Mouse (Mus musculus) adrenal gland (tissue): ENCODE data around the gene Ush2a.

Experiments used
- intact Hi-C: fragments of 180-260 bp; cut with DNase I; formaldehyde crosslinking; loops from one replicate; pipeline ENCODE4 v1.15.1; 2025
- long read RNA-seq, 2 experiments: library from polyadenylated mRNA; unstranded; transcript quantifications; one replicate each; pipeline ENCODE4 v2.0.0; 2020; ENCODE audit warnings: borderline replicate concordance in 1 of 2; ENCODE audit not compliant: insufficient replicate concordance in 1 of 2

The Ush2a gene
- long read RNA-seq, experiment 1, result 0 reads
- long read RNA-seq, experiment 2, result 0 reads

DNA sequence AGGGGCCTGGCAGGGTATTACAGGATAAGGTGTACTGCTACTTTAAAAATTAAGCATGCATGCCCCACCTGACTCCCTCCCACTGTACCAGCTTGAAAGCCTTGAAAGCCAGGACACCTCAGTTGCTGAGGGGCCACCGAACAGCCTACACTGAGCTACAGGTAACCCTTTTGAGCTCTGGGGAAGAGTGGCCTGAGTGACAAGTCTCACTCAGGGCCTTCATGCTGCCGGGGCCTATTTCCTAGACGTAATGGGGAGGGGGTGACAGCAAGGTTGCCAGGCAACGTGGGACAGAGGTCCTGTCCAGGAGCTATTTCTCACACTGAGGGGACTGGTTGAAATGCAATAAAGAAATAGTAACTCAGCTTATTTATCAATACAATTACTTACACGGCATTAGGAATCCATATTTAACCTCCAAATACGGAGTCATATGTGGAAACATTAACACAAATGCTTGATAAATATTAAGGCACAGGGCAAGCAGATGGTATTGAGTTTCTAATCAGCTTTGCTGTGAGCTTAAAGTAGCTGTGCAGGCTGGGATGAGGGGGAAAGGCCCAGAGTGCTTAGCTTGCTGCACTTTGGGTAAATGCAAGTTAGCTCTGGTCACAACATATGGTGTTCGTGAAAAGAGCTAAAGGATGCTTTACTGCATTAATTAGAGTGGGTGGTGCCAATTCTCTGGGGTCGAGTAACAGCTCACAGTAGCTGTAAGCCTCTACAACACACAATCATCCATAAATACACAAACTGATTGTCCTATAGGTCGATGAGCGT, at the start of gene Ush2a:
Gene Ush2a (plus strand): TSS at position 121 of the 780 bp plus-strand sequence.
- intact Hi-C loops, result no loop called here

DNA sequence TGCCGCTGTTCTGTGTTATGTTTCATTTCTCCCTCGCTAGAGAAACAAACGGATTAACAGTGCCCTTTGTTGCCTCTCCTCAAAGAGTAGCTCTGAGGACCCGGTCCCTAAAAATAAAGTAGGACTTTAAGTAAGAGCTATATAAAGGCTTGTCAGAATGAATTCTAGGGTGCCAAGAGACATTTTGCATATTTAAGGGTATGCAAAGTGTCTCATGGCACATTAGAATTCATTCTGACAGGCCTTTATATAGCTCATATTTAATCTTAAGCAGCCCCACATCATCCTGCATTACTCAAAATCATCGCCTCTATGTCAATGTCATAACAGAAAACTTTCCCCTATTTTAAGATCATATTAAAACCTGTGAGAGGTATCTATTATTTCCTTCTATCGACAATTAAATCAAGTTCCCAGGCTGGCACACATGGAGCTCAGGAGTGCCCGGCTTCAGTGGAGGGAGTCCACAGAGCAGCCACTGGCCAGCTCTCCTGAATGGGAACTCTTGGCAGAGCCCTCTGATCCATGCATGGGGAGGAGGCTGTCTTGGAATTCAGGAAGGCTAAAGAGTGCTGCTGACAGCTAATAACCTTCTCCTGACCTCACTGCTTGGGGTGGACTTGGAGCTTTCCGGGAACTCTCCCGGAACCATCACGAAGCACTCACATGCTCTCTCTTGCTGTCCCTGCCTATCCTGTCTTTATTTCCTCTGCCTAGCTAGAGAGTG, 46.8 kb upstream of the Ush2a start:
- intact Hi-C loops, result no loop called here

DNA sequence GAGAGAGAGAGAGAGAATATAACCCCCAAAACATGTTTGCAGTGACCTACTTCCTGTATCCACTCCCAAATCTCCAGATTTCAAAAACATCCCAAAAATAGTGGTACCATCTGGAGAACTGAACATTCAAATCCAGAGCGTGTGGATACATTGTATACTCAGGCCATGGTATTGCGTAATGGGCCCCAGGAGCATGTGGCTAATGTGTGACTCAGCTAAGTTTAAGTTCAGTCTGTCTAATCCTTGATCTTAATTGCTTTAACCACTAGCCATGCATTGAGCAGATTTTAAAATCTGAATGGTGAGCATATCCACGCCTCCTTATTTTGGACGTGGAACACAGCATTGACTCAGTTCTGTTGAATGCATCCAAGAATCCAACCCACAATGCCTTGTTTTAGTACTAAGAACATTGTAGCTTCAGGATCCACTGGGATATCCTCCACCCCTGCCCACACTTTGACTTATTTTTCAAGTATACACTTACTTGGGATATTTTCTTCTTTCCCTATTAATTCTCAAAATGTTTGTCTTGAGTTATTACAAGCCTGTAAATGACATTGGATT, 40.5 kb upstream of the Ush2a start:
- intact Hi-C loops, result no loop called here

DNA sequence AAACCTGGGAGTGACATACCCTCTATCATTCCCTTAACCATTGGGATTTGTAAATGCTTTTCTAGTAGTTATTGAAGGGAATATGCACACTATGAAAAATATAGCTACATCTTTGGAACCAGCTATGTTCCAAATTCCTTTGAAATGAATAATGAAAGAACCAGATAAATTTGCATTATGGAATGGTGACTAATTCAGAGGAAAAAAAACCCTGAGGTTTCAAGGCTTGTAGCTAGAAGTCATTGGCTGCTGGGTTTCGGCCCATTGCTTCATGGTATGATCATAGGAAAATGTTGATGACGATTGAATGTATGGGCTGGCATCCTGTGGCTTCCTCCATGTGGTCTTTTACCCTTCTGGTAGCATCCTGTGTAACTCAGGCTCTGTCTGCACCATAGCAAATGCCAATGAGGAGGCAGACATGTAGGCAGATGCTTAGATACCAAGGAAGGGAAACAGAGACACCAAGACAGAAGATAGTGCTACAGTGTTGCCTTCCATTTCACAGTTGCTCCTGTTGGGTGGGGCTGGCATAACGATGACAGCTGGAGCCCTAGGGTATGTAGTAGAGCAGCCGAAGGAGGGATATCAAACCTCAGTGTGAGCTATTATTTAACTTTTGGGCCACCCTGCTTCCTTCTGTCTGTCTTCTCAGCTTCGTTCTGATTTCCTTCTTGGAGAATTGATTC, 28.6 kb upstream of the Ush2a start:
- intact Hi-C loops, result no loop called here

DNA sequence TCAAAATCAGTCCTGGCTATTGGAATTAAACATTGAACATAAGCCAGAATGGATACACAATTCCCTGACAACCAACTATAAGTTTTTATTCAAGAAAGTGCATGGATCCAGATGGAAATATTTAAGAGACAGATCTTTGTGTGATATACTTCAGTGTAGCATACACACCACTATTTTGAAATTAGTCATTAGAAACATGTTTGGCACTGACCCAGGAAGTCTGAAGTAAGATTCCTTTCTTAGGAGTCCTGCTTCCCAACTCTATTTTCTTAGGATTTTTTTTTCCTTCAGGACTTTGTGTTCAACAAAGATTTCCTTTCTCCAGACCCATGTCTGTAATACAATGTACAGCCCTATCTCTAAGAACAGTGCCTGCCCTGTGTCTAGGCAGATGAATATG, 23.2 kb upstream of the Ush2a start:
- intact Hi-C loops, result no loop called here

DNA sequence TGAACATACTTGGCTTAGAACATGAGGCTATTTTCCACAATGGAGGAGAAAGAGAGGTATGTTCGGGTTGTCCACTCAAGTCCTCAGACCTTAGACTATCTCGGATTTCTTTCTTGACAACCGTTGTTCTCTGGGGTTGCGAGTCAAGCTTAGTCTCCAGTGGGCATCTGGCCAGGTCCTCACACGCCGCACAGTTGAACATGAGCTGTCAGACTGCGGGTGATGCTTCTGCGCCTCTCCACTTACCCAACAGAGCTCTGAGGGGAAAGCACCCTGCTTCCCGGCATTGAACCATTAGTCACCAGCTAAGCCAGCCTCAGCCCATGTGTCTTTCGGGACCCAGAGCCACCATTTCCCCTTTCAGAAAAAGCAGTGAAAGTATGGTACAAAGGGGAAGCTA, 20.1 kb upstream of the Ush2a start:
- intact Hi-C loops, result no loop called here

DNA sequence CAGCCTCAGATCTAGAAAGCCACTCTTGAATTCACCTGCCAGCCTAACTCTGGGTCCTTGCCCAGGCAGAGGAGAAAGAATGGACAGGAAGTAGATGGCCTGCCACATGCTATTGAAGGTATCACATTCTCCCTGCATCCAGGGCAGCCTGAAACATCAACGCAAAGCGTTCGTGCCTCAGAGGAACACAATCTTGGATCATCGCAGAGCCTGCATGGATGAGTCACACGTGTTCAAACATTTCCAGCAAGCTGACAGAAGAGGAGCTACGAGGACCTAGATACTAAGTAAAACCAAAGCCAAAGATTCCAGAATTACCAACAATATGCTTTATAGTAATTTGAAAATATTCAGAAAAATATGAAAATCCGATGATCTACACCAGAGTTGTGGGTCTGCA, 4.3 kb upstream of the Ush2a start:
- intact Hi-C loops, result no loop called here

DNA sequence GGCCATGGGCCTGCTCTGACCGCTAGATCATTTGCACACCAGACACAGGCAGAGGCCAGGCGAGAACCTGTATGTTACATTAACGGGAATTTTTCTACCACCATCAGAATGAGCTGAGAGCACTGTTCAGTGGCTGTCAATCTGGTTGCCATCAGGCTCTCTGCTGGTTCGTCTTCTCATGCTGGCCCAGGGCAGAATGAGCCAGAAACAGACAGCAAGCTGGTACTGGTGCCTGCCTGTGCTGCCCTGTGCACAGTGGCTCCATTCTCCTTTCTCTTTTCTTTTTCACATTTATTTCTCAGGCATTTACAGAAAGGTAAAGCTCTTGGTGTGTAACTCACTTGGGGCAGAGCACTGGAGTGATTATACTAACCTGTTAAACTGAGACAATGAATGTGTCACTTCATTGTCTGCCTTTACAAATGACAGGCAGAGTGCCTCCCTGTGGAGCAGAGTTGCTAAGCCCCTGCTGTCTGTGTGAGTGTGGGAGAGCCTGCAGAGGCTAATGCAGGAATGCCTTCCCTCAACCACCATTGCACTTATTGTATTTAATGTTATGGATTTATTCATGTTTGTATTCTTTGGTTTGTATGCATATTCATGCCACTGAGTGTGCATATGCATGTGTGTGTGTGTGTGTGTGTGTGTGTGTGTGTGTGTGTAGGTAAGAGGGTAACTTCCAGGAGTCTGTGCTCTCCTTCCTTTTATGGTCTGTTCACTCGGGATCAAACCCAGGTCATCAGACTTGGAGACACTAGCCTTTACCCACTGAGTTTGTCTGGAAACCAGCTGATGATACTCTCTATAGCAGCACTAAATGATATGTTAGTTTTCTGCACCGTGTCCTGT, 1.3 kb upstream of the Ush2a start:
- intact Hi-C loops, result no loop called here

DNA sequence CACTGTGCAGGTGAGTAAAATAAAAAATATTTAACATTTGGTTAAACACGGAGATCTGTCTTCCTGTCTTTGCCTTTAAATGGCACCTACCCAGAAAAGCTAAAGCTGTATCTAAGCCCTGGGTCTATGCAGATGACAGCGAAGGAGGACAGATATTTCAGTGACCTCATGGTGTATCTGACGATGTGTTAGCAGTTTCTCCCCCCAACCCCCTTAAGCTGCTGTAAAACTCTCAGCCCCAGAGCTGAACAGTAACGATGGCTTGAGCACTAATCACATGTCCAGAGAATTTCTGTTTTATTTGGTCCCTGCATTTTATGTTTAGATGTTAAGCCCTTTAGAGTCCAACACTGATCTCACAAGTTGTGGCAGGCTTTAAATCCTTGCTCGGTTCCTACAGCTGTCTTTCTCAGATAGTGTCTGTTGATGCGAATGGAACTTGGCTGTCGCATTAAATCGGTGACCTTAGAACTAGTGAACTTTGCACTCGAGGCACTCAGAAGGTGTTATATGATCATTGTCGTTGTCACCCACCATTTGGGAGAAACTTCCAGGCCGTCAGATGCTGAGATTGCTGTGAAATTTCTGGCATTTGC, 5.4 kb downstream of the Ush2a start:
- intact Hi-C loops, result no loop called here

DNA sequence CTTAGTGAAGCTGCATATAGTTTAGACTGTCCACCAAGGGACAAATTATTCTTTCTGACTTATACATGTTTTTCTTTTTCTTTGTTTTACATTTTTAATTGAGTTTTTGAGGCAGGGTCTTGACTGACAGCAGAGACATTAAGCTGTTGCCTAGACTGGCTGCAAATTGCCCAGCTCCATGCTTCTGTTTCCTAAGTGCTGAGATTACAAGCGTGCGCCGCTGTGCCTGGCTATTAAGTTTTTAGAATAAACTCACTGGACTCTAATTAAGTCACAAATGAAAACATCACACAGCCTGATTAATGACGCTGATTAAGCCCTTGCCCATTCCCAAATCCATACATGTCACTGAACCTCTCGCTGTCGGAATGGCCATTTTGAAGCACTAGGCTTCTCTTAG, 7.2 kb downstream of the Ush2a start:
- intact Hi-C loops, result no loop called here

DNA sequence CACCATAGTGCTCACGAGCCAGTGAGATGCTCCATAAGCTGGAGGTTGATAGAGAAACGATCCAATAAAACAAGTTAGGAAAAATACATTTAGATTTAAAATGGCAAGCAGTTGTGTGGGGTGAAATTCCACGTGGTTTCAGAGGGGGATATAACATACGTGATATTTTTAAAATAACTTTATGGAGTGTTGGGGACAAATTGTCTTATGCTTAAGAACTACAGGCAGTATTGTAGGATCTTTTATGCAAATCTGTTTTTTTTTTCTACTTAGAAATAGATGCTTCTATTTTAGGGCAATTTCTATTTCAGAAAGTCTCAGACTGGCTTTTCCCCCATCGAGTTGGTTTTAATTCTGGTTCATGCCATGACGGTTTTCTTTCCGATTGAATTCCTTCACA, 51.5 kb downstream of the Ush2a start:
- intact Hi-C loops, result no loop called here

DNA sequence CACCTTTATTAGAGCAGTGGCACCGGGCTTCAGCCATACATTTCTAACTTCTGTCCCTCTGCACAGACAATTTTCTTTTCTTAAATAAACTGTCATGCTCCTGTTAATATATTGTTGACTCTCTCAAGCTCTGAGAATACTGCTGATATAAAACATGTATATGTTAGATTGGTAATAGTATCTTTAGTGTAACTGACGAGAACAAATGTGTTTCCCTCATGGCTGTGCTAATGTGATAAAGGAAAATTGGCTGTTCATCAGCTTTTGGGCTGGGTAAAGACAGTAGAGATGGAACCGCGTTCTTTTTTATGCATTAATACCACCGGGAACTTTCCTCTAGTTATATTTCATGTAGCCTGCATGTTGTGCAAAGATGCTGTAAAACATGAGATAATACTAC, 54.8 kb downstream of the Ush2a start:
- intact Hi-C loops, result no loop called here

DNA sequence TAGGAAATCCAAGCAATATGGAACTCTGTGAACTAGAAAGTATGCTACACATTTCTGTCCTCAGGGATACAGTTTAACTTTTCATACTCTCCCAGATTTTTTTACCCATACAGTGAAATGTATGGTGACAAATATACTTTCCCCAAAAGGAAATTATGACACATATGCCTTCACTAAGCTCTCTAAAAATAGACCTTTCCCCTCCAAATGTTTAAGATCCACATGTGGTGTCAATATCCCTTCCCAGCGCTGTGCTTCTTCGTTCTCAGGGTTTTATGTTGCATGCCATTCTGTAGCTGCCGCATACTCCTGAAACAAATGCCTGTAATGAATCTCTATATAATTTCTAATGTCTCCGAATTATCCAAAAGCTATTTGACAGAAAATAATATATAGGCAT, 58.4 kb downstream of the Ush2a start:
- intact Hi-C loops, result no loop called here

DNA sequence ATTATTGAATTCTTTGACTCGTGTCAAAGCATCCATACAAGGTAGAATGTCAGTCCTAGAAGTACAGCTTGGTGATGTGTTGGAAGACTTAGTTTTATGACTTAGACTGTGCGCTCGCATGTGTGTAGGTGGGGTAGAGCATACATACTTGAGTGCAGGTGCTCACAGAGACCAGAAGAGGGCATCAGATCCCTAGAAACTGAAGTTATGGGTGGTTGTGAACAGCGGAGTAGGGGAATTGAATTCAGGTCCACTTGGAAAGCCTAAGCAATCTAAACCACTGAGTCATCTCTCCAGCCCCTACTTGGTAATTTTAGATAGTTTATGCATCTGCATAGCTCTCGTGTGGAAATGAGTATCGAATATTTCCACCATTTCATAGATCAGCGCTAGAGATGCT, 59.7 kb downstream of the Ush2a start:
- intact Hi-C loops, result no loop called here

DNA sequence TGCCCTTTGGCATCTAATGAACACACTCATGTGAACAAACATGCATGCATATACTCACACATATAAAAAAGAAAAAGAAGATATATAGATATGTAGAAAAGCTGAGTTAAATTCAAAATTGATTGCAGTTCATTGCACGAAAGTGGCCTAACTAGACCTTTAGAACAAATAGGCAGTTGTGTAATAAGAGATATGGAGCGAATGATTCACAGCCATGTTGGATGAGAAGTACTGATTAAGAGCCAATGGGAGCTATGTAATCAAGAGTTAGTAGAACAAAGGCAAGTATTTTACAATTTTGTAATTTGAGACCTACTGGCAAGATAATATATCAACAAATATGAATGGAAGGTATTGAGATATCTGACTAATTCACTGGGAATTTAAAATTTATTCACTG, 68.6 kb downstream of the Ush2a start:
- intact Hi-C loops, result no loop called here

DNA sequence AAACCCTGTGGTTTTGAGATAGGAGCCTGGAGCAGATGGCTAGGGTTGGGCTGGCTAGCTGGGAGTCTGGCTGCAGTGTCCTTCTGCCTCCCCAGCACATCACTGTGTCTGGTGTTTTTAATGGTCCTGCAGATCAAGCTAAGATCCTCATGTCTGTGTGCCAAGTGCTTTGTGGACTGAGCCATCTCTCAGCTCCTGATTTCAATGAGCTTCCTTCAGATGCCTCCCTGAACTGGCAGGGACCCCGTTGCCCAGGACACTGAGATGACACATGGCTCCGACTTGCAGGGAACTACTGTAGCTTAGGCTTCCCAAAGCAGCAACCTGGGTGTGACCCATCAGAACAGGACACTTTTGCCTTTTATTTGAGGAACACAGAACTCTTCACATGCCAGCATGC, 72.1 kb downstream of the Ush2a start:
- intact Hi-C loops, result no loop called here

DNA sequence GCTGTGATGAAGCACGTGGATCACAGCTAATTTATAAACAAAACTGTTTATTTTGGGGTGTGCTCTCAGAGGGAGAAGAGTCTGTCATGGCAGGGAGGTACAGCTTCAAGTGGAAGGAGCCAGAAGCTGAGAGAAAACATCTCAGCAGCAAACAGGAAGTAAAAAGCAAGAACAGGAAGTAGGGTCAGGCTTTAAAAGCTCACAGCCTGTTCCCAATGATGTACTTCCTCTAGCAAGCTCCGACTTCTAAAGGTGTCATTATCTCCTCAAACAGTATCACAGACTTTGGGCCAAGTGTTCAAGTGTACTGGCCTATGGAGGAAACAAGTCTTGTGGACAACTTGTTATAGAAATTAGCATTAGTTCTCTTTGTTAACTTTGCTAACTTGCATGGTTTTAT, 85.9 kb downstream of the Ush2a start:
- intact Hi-C loops, result no loop called here

DNA sequence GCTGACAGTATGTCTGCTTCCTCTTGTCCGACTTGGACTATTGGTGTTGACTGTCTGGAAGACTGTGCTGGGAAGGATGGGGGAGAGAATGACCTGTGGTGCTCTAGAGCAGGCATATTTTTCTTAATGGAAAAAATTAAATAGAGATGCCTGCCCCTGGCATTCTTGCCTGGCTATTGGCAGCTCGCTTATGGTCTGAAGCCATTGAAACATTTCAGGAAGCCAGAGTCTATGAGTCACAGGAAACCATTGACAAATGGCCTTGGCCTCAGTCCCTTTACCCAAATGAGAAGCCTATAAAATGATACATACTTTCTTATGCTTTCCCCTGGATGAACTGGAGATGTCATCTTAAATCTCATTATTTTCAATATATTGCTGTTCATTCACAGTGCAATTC, 92.9 kb downstream of the Ush2a start:
- intact Hi-C loops, result no loop called here

DNA sequence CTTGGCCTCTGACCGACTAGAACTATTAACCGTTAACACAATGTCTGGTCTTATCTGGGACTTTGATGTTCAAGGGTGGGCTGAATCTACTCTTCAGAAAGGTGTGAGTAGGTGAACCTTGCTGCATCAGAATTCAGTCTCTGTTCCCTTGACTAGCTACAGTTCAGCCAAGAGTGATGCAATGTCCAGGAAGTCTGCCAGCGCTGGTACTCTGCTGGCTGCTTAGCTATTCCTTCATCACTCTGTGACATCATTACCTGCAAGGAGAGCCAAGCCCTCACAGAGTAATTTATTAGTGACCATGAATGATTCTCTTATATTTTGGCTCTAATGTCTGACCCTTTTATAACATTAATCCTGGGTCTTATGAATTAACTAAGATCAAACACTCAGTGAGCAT, 101.7 kb downstream of the Ush2a start:
- intact Hi-C loops, result no loop called here

DNA sequence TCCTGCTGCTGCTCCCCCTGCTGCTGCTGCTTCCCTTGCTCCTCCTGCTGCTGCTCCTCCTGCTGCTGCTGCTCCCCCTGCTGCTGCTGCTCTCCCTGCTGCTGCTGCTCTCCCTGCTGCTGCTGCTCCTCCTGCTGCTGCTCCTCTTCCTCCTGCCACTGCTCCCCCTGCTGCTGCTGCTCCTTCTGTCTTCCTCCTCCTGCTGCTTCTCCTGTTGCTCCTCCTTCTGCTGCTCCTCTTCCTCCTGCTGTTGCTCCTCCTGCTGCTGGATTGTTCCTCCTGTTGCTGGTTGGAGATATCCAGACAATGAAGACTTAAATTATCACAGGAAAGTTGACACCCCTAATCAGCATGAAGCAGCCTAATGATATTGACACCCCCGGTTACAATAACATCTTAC, 123.4 kb downstream of the Ush2a start:
- intact Hi-C loops, result no loop called here
